Mouse (Mus musculus) embryonic facial prominence, embryonic 13.5 days (tissue): ENCODE measurements around the gene C530008M17Rik. TPM values are rescaled to one million over a fixed set of nuclear protein-coding genes. Genes with fewer than 3 reads are reported as not detected.

Experiments used
- ATAC-seq: fragments of 200-750 bp; cut with Nextera tagmentation; 2 replicates; pipeline ENCODE4 v1.8.0; 2017; ENCODE audit warnings: low read depth; ENCODE audit not compliant: insufficient number of reproducible peaks, insufficient read depth, low FRiP score, low TSS enrichment
- H3K27ac ChIP-seq: fragments of 300-500 bp; sonication (generic); 2 replicates; pipeline ENCODE4 v1.5.1; 2015; ENCODE audit warnings: moderate library complexity, mild to moderate bottlenecking, inconsistent platforms
- H3K27me3 ChIP-seq: fragments of 300-500 bp; sonication (generic); 2 replicates; pipeline ENCODE4 v1.6.1; 2015; ENCODE audit warnings: mild to moderate bottlenecking, inconsistent platforms
- H3K36me3 ChIP-seq: fragments of 300-500 bp; sonication (generic); 2 replicates; pipeline ENCODE4 v1.6.1; 2015; ENCODE audit warnings: mild to moderate bottlenecking, inconsistent platforms
- H3K4me1 ChIP-seq: fragments of 300-500 bp; sonication (generic); 2 replicates; pipeline ENCODE4 v1.6.1; 2015; ENCODE audit warnings: inconsistent platforms
- H3K4me2 ChIP-seq: fragments of 300-500 bp; sonication (generic); 2 replicates; pipeline ENCODE4 v1.6.1; 2015; ENCODE audit warnings: moderate library complexity, mild to moderate bottlenecking, inconsistent platforms
- H3K4me3 ChIP-seq: fragments of 300-500 bp; sonication (generic); 2 replicates; pipeline ENCODE4 v1.5.1; 2015; ENCODE audit warnings: mild to moderate bottlenecking, inconsistent platforms
- H3K9ac ChIP-seq: fragments of 300-500 bp; sonication (generic); 2 replicates; pipeline ENCODE4 v1.6.1; 2015; ENCODE audit warnings: mild to moderate bottlenecking, inconsistent platforms
- H3K9me3 ChIP-seq: fragments of 300-500 bp; sonication (generic); 2 replicates; pipeline ENCODE4 v1.6.1; 2016; ENCODE audit warnings: inconsistent platforms
- WGBS: fragments of 180-500 bp; shearing (Covaris S2); methylation state at CpG from one replicate; pipeline ENCODE4 v1.1.7; 2015; ENCODE audit warnings: mixed read lengths; 5-methylcytosine and 5-hydroxymethylcytosine counted together
- polyA plus RNA-seq: library from polyadenylated mRNA; unstranded; fragments of >200 nt; fragmentation: Nextera tagmentation; extraction: Ambion mirVana; gene quantifications from 2 replicates; pipeline ENCODE4 v1.2.1, GENCODE M21; 2015

C530008M17Rik gene
- polyA plus RNA-seq, 1 experiment from 2014 or later: 20.3 TPM

DNA sequence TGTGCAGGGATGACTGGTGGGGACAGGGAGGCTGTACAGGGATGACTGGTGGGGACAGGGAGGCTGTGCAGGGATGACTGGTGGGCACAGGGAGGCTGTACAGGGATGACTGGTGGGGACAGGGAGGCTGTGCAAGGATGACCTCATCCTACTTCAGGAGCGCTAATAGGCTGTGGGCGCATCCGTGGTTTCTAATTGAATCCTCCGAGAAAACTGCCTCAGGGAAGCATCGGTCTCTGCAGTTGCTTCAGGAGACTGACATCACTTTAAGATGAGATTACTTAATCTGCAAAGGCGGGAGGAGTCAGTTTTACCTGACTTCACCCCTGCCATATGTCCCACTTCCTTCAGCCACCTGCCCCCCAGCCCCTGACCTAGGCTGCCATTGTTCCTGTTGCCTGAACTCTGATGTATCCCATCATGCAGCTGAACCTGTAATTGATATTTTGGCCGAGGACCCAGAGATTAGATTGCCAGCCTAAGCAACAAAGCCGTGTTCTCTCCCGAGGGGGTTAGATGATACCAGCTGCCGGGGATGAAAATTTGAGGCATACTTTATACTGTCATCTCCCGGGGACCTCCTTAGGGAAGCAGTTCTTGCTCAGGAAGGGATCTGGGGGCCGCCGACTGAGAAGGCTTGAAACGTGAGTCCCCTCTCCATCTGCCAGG is 105.9 kb downstream of the C530008M17Rik start:
- H3K4me1 ChIP-seq: peaks cover 57% of the 10 kb centered on the region
- peaks cover 7% of the 10 kb centered on the region; the same call in 1 of the 2 replicates for H3K36me3 ChIP-seq
- no peaks in the 10 kb centered on the region for H3K27me3 ChIP-seq
- ATAC-seq: peak; percentile 63; the same call in 1 of the 2 replicates
- 26% methylated on average over 14 of the region's 14 CpGs for WGBS
- H3K9ac ChIP-seq: no peak overlapping the region
- no peak overlapping the region for H3K4me3 ChIP-seq
- peak overlapping the region; percentile 72; the same call in 1 of the 2 replicates for H3K27ac ChIP-seq
- 0 out of 2 replicates have a peak, but pooled peaks cover 4% of the 10 kb centered on the region for H3K9me3 ChIP-seq
- H3K4me2 ChIP-seq: no peak overlapping the region

DNA sequence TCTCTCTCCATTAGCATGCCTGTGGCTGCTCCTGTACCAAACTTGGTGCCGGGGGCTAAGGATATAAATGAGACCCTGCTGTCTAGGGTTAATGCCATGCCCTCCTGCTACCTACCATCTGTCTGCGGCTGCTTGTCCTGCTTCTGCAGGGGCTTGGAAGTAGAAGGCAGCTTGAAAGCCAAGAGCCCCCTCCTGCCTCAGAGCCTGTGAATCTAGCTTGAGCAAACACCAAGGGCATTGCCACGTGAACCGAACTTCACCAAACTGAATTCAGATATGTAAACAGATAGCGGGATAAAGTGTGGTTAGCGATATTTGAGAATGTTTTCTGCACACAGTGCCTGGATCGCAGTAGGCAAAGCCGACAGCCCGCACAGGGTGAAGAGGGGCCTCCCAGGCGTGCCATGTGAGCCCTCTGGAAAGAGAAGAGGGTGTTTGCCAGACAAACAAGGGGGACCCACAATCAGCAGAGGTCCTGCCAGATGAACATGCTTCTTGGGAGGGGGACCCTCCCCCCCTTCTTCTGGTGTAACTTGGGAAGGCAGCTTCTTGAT is 106.9 kb downstream of the C530008M17Rik start:
- Histone ChIP-seq H3K36me3 (peaks cover 7% of the 10 kb centered on the region; the same call in 1 of the 2 replicates), H3K27me3 (no peaks in the 10 kb centered on the region), H3K4me3 (0 out of 2 replicates have a peak overlapping the region, but pooled peaks have one; percentile 0), H3K4me1 (peaks cover 57% of the 10 kb centered on the region), H3K9me3 (0 out of 2 replicates have a peak, but pooled peaks cover 4% of the 10 kb centered on the region), H3K27ac (peak overlapping the region; percentile 72), H3K4me2 (peak overlapping the region; percentile 45), H3K9ac (no peak overlapping the region)
- peak; percentile 83 for ATAC-seq
- WGBS: 20% methylated on average over 10 of the region's 10 CpGs

DNA sequence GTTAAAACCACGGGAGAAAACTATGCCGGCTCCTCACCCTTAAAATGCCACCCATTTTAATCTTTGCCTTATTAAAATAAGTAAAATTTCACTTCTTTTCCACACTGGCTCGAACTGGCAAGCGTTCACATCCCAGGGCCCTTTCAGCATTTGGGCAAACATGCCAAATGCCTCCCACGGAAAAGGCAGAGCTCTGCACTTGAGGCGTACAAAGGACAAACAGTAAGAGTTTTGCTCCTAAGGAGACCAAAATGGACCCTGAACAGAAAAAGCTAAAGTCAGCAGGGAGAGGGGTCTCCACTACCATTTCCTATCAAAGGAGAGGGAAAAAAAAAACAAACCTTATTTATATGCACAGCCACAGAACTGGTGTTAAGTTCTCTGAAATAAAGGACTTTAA is 107.4 kb downstream of the C530008M17Rik start:
- H3K9ac ChIP-seq: no peak overlapping the region
- peak overlapping the region; percentile 72 for H3K27ac ChIP-seq
- H3K4me3 ChIP-seq: no peak overlapping the region
- ATAC-seq: no peak
- WGBS: 39% methylated on average over 6 of the region's 6 CpGs
- H3K27me3 ChIP-seq: no peaks in the 10 kb centered on the region
- peak overlapping the region; percentile 45 for H3K4me2 ChIP-seq
- peaks cover 52% of the 10 kb centered on the region for H3K4me1 ChIP-seq
- H3K9me3 ChIP-seq: 0 out of 2 replicates have a peak, but pooled peaks cover 4% of the 10 kb centered on the region
- H3K36me3 ChIP-seq: peaks cover 7% of the 10 kb centered on the region; the same call in 1 of the 2 replicates

DNA sequence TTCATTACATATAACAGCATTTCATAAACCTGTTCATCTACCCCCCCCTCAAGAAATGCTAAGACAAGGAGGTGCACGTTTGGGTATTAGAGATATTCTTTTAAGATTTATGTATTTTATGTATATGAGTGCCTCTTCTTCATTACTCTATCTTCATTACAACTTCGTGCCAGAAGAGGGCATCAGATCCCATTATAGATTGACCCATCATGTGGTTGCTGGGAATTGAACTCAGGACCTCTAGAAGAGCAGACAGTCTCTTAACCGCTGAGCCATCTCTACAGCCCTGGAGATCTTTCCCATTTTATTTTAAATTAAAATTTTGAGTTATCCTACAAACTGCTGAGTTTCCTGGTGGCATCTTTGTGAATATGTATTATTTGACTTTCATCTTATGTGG is 112.7 kb downstream of the C530008M17Rik start:
- peaks cover 11% of the 10 kb centered on the region for H3K4me1 ChIP-seq
- H3K27ac ChIP-seq: no peak overlapping the region
- 0 out of 2 replicates have a peak, but pooled peaks cover 4% of the 10 kb centered on the region for H3K9me3 ChIP-seq
- WGBS: 77% methylated on average over 3 of the region's 3 CpGs
- no peak for ATAC-seq
- H3K27me3 ChIP-seq: no peaks in the 10 kb centered on the region
- H3K9ac ChIP-seq: no peak overlapping the region
- no peak overlapping the region for H3K4me2 ChIP-seq
- no peak overlapping the region for H3K4me3 ChIP-seq
- peaks cover 7% of the 10 kb centered on the region; the same call in 1 of the 2 replicates for H3K36me3 ChIP-seq

DNA sequence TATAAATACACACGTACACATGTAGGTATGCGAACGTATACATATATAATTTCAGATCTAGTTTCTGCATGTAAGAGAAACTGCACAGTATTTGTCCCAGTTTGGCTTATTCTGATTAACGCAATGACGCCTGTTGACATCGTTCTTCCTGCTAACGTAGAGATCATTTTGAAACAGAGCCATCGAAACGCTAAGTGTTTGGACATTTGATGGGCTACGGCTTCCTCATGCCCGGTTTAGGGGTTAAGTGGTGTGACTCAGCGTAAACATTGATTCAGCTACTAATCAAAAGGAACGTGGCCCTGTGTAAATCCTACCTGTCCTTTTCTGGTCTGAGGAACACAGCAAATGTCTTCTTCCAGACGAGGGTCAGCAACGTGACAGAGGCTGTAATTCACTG is 113.3 kb downstream of the C530008M17Rik start:
- no peak overlapping the region for H3K9ac ChIP-seq
- ATAC-seq: no peak
- H3K36me3 ChIP-seq: peaks cover 7% of the 10 kb centered on the region; the same call in 1 of the 2 replicates
- H3K4me3 ChIP-seq: no peak overlapping the region
- peaks cover 6% of the 10 kb centered on the region for H3K4me1 ChIP-seq
- no peak overlapping the region for H3K4me2 ChIP-seq
- 90% methylated on average over 15 of the region's 15 CpGs for WGBS
- 0 out of 2 replicates have a peak, but pooled peaks cover 4% of the 10 kb centered on the region for H3K9me3 ChIP-seq
- H3K27ac ChIP-seq: no peak overlapping the region
- H3K27me3 ChIP-seq: no peaks in the 10 kb centered on the region

DNA sequence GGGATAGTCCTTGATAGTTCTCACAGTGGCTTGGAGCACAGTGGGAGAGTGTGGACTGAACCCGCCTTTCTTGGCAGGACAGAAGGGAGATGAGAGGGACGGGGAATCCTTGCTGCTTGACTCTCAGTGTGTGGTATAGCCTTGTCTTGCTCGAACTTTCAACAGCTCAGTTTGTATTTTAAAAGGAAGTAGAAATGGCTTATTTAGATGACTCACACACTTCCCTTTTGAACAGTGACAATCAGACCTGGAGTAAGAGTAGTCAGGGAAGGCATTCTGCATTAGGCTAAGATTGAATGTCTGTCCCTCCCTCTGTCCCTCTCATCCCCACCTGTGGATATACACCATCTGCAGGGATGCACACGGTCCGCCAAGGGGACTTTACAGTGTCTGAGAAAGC is 115.1 kb downstream of the C530008M17Rik start:
- 83% methylated on average over 5 of the region's 5 CpGs for WGBS
- no peak overlapping the region for H3K9ac ChIP-seq
- no peaks in the 10 kb centered on the region for H3K27me3 ChIP-seq
- no peak overlapping the region for H3K27ac ChIP-seq
- H3K4me2 ChIP-seq: no peak overlapping the region
- H3K4me3 ChIP-seq: no peak overlapping the region
- no peaks in the 10 kb centered on the region for H3K4me1 ChIP-seq
- no peak for ATAC-seq
- H3K9me3 ChIP-seq: no peaks in the 10 kb centered on the region
- no peaks in the 10 kb centered on the region for H3K36me3 ChIP-seq

DNA sequence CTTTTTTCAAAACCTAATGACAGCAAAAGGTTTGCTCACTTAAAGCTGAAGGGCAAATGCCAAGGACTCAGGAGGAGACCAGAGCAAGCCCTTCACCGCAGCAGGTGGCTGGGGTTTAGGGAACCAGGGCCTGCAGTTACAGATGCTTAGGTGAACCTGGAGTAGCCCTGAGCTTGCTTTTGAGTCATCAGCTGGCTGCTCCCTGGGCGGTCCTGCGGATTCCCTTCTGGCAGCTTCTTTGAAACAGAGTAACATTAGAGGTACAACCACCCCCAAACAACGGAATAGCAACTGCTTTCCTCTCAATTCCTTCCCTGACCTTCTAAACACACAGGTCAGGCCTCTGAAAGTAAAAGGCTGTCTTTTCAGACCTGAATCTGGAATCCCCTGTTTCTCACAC is 116.5 kb downstream of the C530008M17Rik start:
- Histone ChIP-seq H3K4me2 (no peak overlapping the region), H3K4me1 (no peaks in the 10 kb centered on the region), H3K27ac (no peak overlapping the region), H3K4me3 (no peak overlapping the region), H3K9ac (no peak overlapping the region), H3K27me3 (no peaks in the 10 kb centered on the region), H3K36me3 (no peaks in the 10 kb centered on the region), H3K9me3 (no peaks in the 10 kb centered on the region)
- 51% methylated on average over 4 of the region's 4 CpGs for WGBS
- no peak for ATAC-seq

DNA sequence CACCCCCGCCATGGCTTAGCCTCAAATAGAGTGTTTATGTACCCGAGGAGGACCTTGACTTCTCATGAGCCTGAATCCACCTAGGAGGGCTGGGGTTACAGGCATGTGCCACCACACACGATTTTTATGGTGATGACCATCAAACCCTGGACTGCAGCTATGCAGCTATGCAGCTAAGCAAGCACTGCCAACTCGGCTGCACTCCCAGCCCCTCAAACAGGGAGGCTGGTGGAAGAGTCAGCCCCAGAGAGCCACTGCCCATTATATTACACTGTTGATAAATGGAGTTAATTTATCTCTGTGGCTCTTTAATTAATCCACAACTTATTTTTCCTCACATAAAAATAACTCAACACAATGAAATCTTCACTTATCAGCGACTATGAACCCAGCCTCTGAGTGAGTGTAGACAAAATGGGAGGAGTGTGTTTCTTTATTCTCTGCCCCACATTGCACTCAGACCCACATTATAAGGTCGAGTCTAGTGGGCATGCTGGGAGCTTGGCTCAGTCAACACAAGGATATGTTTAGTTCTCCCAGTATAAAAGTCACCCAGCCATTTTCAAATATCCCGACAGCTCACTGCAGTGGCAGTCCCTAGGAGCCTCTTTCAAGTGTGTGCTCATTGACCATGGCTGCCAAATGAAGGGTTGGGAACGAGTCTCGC is 117.3 kb downstream of the C530008M17Rik start:
- no peaks in the 10 kb centered on the region for H3K9me3 ChIP-seq
- no peaks in the 10 kb centered on the region for H3K36me3 ChIP-seq
- H3K27me3 ChIP-seq: no peaks in the 10 kb centered on the region
- H3K27ac ChIP-seq: no peak overlapping the region
- H3K4me1 ChIP-seq: no peaks in the 10 kb centered on the region
- no peak overlapping the region for H3K4me3 ChIP-seq
- WGBS: 78% methylated on average over 9 of the region's 9 CpGs
- H3K9ac ChIP-seq: no peak overlapping the region
- H3K4me2 ChIP-seq: no peak overlapping the region
- no peak for ATAC-seq

DNA sequence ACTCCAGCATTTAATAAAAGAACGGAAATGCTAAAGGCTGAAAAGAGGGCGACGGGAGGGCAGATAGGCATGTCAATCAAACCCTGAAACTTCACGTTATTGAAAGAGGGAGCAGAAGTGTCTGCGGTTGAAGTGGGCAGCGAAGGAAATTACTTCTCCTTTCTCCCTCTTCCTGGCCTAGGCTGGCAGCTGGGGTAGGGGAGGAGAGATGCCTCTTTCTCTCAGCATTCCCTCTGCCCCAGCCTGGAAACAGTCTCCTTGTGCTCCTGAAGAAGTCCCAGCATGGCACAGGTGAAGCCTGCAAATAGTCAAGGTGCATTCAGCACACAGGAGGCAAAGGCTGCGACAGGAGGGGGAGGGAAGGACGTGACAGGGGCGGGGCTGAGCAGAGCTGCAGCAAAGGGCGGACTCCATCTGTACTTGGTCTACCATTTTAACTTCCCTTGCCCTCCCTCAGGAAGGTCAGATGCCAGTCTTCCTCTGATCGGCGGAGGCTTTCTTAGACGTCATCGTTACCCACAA is 122.8 kb downstream of the C530008M17Rik start:
- Histone ChIP-seq H3K4me1 (peaks cover 4% of the 10 kb centered on the region; the same call in 1 of the 2 replicates), H3K4me3 (no peak overlapping the region), H3K27me3 (no peaks in the 10 kb centered on the region), H3K9ac (no peak overlapping the region), H3K36me3 (no peaks in the 10 kb centered on the region), H3K4me2 (no peak overlapping the region), H3K9me3 (no peaks in the 10 kb centered on the region), H3K27ac (no peak overlapping the region)
- 45% methylated on average over 14 of the region's 14 CpGs for WGBS
- ATAC-seq: no peak

DNA sequence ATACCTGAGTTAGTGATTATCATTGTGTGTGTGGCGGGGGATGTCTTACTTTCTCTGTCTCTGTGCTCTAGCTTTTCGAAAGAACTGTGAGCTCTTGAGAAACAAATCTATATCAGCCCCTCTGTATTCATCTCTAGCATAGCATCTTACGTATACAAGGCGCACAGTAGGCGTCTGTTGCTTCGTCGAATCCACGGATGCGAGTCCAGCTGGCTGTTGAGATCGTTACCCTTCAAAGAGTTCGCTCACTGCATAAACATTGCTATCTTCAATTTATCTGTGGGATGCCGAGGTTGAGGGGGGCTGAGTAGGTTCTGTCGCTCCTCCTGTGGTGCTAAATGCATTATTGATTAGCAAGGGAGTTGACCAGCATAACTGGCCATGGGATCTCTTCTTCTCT is 125.6 kb downstream of the C530008M17Rik start:
- Histone ChIP-seq H3K9me3 (no peaks in the 10 kb centered on the region), H3K4me3 (no peak overlapping the region), H3K4me1 (peaks cover 4% of the 10 kb centered on the region; the same call in 1 of the 2 replicates), H3K4me2 (no peak overlapping the region), H3K36me3 (no peaks in the 10 kb centered on the region), H3K27me3 (no peaks in the 10 kb centered on the region), H3K27ac (no peak overlapping the region), H3K9ac (no peak overlapping the region)
- WGBS: 86% methylated on average over 13 of the region's 13 CpGs
- ATAC-seq: no peak

DNA sequence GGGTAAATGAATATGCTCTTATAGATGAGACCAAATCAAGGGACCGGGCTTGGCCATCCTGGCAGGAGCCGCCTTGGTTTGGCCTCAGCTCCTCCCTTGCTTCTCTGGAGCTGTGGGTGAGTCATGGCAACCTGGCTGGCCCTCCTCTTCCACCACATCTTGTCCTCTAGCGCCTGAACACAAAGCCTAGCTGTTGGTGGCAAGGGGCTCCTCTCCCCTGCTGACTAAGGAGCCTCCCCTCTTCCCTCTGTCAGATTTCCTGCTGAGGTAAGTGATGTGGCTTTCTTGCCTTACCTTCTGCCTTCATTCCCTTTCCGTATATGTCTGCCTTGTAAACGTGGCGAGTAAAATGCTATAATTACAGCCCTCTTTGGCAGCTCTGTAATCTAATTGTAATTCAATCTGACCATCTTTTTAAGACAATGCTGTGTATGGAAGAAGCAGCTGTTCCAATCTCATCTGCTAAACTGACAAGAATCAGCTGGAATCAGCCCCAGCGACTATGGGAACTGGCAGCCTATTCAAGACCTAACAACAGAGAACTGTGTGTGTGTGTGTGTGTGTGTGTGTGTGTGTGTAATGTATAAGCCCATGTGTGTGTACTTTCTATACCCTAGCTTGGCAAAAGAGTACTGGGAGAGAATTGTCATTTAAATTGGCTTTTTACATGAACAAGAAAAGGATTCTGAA is 126.2 kb downstream of the C530008M17Rik start:
- Histone ChIP-seq H3K36me3 (no peaks in the 10 kb centered on the region), H3K4me2 (no peak overlapping the region), H3K4me1 (peaks cover 4% of the 10 kb centered on the region; the same call in 1 of the 2 replicates), H3K27me3 (no peaks in the 10 kb centered on the region), H3K9me3 (no peaks in the 10 kb centered on the region), H3K4me3 (no peak overlapping the region), H3K27ac (peak overlapping the region; percentile 28; the same call in 1 of the 2 replicates), H3K9ac (no peak overlapping the region)
- WGBS: 46% methylated on average over 7 of the region's 7 CpGs
- no peak for ATAC-seq
